Mouse (Mus musculus): ENCODE results near the gene Snrnp35.

GRCm38 (mm10) chr5:124535016-124535415, 52.1 kb downstream of the Snrnp35 start:
- TF ChIP-seq CTCF (conservative IDR thresholded peaks at IDR 0.05; ENCODE audit: insufficient read depth, insufficient read length, low read depth, low read length): no peak
- no peak for TF ChIP-seq POLR2A (IDR thresholded peaks at IDR 0.05; ENCODE audit: low read depth, low read length)

All from kidney, adult 2 months (tissue).